Mouse (Mus musculus) neutrophil, adult 5-6 weeks (primary cell): Measurements from ENCODE around the gene Gm17651. TPM values are rescaled to one million over a fixed set of nuclear protein-coding genes. Genes with fewer than 3 reads are reported as not detected.

Experiments
- ATAC-seq: fragments of 151-379, 151-347 bp; 2 replicates; pipeline ENCODE4 v1.8.0; 2017; ENCODE audit warnings: mild to moderate bottlenecking, moderate TSS enrichment; ENCODE audit not compliant: insufficient number of reproducible peaks, poor library complexity, low FRiP score, severe bottlenecking; ENCODE audit errors: extremely low read depth
- total RNA-seq: library from RNA; stranded (forward); fragments of 200-1000 nt; gene quantifications from 2 replicates; pipeline ENCODE4 v1.2.3, GENCODE M21; 2017

The Gm17651 gene
- total RNA-seq, 1 experiment from 2014 or later: not detected

GRCm38 (mm10) chr3:97641396-97641795 is 33.1 kb downstream of the Gm17651 start:
- ATAC-seq: no peak

DNA sequence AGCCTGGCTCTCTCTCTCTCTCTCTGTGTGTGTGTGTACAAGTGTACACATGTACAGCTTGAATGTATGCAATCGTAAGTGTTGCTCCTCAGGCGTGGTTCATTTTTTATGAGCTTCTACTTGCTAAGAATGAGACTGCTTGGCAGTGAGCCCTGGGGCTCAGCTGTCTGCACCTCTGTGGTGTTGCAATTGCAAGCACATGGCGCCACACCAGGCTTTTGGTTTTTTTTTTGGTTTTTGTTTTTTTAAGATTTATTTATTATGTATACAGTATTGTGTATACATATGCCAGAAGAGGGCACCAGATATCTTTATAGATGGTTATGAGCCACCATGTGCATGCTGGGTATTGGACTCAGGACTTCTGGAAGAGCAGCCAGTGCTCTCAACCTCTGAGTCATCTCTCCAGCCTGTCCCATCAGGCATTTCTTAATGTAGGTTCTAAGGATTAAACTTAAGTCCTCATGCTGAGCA is 40.2 kb downstream of the Gm17651 start:
- no peak for ATAC-seq

- no peak for ATAC-seq
Measured at GRCm38 (mm10) chr3:97633456-97633855, 41.0 kb downstream of the Gm17651 start.

GRCm38 (mm10) chr3:97631258-97631860 is 43.1 kb downstream of the Gm17651 start:
- ATAC-seq: peak; percentile 37; the same call in 1 of the 2 replicates

- ATAC-seq: no peak
Measured at GRCm38 (mm10) chr3:97630746-97631145, 43.7 kb downstream of the Gm17651 start.

- ATAC-seq: no peak
Measured at GRCm38 (mm10) chr3:97629941-97630340, 44.6 kb downstream of the Gm17651 start.

- ATAC-seq: peak; percentile 90
Measured at GRCm38 (mm10) chr3:97628391-97629001, 46.0 kb downstream of the Gm17651 start, which contains the start of gene Fmo5. Gene Fmo5, plus strand, starts transcription at chr3:97628804.

DNA sequence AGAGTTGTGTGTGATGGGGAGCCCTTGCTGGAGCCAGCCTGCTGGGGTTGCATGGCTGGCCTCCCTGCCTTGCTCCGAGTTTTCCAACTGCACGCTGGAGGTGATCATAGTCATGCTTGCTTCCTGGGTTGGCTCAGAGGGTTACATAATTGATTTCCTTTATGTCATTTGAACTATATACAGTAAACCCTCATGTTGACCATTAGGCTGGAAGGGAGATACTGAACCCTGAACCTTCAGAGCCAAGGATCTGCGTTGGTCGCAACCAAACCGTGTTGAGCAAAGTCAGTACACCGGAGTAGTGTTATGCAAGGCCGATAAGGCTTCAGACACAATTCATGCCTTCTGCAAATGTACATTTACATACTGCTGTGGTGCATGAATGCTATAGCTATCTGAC is 46.6 kb downstream of the Gm17651 start:
- ATAC-seq: no peak

DNA sequence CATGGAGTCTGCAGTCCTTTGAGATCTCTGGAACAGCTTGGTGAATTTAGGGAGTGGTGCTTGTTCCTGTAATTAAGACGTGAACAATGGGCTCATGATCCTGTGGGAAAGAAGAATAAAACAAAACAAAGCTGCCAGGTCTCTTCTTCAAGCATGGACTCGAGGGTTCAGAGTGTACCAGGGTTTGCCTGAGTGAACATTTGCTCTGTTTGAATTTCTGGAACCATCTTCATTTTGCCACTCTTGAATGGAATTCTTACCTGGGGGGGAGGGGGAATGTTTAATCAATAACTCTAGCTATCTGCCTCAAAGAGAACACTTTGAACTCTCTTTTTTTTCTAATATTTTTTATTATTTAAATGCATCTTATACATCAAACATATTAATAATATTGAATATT is 49.9 kb downstream of the Gm17651 start:
- ATAC-seq: no peak

Other genes starting within 250 kb of the Gm17651 start
- 39.8 and 42.0 TPM in 2 replicates for gene Chd1l, start 64.5 kb downstream of the Gm17651 start, total RNA-seq
- gene Fmo5, start 45.9 kb downstream of the Gm17651 start, total RNA-seq: 14.2 TPM in 2 replicates
- 13.5 and 22.8 TPM in 2 replicates for gene Prkab2, start 16.5 kb downstream of the Gm17651 start, total RNA-seq
- gene Pde4dip, start 214.0 kb upstream of the Gm17651 start, total RNA-seq: 16.8 and 18.7 TPM in 2 replicates
- gene Sec22b, start 226.5 kb upstream of the Gm17651 start, total RNA-seq: 35.7 and 42.1 TPM in 2 replicates